Mouse (Mus musculus) natural killer cell, adult 2 months (primary cell): ENCODE data around the gene Olfr549.

Experiments
- DNase-seq, 2 experiments: peaks; one replicate each; pipeline ENCODE4 v3.0.0; 2022; ENCODE audit warnings: low spot score in 2 of 2

Olfr549 gene

GRCm38 (mm10) chr7:102549570-102549969 is at the start of gene Olfr549:
Gene Olfr549, plus strand, starts transcription at chr7:102549870.
- no peak for DNase-seq

- DNase-seq = no peak
Observed at GRCm38 (mm10) chr7:102501986-102502385, 47.7 kb upstream of the Olfr549 start.

GRCm38 (mm10) chr7:102506848-102507247 is 42.8 kb upstream of the Olfr549 start:
- DNase-seq = peak; percentile 46 to 59

GRCm38 (mm10) chr7:102508066-102508465 is 41.6 kb upstream of the Olfr549 start:
- no peak for DNase-seq

GRCm38 (mm10) chr7:102508666-102509065 is 41.0 kb upstream of the Olfr549 start:
- DNase-seq = no peak

GRCm38 (mm10) chr7:102509726-102510125 is 39.9 kb upstream of the Olfr549 start:
- no peak for DNase-seq

DNA sequence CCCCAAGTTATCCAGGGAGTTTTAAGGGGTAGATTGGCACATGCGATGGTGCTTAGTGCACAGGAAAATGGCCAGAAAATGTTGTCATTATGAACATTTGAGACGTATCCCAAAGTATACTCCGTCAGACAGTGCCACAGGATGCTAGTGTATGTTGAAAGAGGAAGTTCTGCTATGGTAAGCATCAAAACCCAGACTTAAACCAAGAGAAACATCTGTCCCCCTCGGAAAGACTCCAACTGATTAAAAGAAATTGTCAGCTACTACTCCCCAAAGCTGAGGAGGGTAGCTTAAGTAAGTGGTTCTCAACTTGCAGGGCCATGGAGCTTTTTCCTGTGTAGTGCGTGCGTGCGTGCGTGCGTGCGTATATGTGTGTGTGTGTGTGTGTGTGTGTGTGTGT is 37.7 kb upstream of the Olfr549 start:
- no peak for DNase-seq

- peak; percentile 52 to 78 for DNase-seq
Observed at GRCm38 (mm10) chr7:102512814-102513435, 36.7 kb upstream of the Olfr549 start.

DNA sequence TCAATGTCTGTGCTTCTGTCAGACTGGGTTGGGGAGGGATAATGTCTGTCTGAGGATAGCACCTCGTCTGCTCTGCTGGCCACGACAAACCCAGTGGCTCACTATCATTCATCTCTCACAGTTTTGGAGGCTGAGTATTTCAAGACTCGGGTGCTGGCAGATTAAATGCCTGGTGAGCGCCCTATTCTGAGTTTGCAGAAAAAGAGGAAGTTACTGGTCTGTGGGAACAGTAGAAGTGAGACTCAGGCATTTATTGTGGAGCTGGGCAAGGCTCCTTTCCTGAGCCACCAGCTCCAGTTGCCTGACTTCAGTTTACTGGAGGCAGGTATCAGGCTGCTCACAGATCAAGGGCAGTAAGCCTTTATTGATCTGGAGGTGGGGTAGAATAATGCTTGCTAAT is 35.5 kb upstream of the Olfr549 start:
- DNase-seq = no peak

- no peak for DNase-seq
Observed at GRCm38 (mm10) chr7:102516261-102517050, 33.2 kb upstream of the Olfr549 start.

- no peak for DNase-seq
Observed at GRCm38 (mm10) chr7:102517051-102517335, 32.7 kb upstream of the Olfr549 start.

- no peak for DNase-seq
Observed at GRCm38 (mm10) chr7:102529052-102529451, 20.6 kb upstream of the Olfr549 start.

DNA sequence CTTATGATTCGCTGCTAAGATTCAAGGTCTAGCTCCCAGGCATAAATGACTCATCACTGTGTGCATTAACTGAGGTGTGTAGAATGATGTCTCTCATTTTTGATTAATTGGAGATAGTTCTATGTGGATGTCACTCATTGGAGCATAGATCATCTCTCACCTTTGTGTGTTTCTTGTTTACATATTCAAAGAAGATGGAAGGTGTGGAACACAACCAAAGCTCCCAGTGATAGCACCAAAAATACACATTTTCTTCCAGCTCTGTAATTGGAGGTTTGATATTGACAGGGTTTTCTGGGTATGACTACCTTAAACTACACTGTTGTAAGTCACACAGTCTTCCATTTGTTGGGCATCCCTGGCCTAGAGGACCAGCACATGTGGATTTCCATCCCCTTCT is 15.2 kb upstream of the Olfr549 start, which contains the start of gene Olfr547:
Gene Olfr547, plus strand, starts transcription at position 301 of the 400 bp plus-strand sequence.
- DNase-seq = no peak

GRCm38 (mm10) chr7:102540596-102540995 is 9.1 kb upstream of the Olfr549 start, which contains the start of gene Olfr548-ps1:
Gene Olfr548-ps1, plus strand, starts transcription at chr7:102540896.
- no peak for DNase-seq

DNA sequence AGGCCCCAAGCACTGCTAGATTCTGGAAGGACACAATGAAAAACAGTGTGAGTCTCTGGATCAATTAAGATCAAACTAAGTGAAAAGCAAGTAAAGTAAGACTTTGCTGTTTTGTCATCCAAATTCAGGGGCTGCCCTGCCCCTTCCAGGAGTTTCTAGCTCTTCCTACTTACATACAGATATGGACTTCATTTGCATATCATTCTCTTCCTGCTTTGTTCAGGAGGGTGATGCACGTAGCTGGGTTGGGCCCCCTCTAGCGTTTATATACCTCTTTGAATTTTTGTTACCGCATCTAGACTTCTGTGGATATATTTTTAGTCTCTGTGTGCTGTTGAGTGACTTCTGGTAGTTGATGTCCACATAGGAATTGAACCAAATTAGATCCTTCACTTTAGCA is 8.4 kb upstream of the Olfr549 start:
- no peak for DNase-seq

GRCm38 (mm10) chr7:102553279-102553678 is 3.6 kb downstream of the Olfr549 start:
- DNase-seq = no peak

DNA sequence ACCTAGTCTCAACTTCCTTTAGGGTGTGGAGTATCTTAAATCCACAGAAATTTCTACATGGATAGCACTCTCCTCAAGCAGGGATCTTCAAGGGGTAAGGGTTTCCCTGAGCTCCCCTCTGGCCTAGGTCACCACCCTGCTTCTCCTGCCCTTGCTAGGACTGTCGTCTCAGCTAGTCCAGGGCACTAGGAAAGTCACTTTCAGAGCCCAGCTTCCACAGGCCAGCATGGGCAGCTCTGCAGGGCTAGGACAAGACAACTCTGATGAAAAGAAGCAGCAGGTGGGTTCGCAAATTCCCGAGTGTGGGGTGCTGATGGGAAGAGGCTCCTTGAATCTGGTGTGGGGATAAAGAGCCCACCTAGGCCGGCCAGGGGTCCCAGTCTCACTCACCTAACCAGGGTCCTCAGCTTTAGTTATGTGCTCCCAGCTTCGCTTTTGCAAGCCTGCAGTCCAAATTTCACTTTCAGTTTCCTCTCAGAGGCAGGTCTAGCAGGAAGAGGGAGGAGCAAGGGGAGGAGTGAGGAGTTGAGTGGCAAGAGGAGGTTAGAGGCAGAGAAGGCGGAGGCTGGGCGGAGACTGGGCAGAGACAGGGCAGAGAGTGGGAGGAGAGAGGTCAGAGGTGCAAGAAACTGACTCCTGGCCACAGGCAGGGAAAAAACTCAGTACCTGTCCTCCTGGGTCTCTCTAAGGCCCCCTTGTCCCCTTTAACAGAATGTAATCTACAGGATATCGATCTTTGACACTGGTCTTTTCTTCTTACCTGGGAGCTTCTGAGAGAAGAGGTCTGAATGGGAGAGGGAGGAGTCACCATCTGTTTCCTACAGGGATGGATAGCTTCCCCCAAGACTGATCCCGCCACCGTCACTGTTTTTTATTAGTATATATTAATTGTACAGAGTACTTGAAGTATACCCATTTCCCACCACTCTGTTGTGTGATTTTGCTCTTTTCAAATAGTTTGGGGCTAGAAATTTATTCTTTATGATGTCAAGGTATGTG is 15.6 kb downstream of the Olfr549 start, which contains the start of gene Trim21:
Gene Trim21, minus strand, starts transcription at position 488 of the 999 bp plus-strand sequence.
- peak; percentile 82 to 85 for DNase-seq

GRCm38 (mm10) chr7:102566219-102566618 is 16.5 kb downstream of the Olfr549 start:
- no peak for DNase-seq

GRCm38 (mm10) chr7:102571142-102571541 is 21.5 kb downstream of the Olfr549 start, which contains the start of gene Olfr550:
Gene Olfr550, plus strand, starts transcription at chr7:102571442.
- no peak for DNase-seq

GRCm38 (mm10) chr7:102573174-102573830 is 23.6 kb downstream of the Olfr549 start:
- no peak for DNase-seq

- DNase-seq = no peak
Observed at GRCm38 (mm10) chr7:102575998-102576397, 26.3 kb downstream of the Olfr549 start.
